Mouse (Mus musculus): ENCODE results near the gene Adamts17. TPM values are rescaled to one million over a fixed set of nuclear protein-coding genes. Genes with fewer than 3 reads are reported as not detected.

Gene Adamts17
- polyA plus RNA-seq, 1 experiment from 2014 or later = 0.06 TPM

DNA sequence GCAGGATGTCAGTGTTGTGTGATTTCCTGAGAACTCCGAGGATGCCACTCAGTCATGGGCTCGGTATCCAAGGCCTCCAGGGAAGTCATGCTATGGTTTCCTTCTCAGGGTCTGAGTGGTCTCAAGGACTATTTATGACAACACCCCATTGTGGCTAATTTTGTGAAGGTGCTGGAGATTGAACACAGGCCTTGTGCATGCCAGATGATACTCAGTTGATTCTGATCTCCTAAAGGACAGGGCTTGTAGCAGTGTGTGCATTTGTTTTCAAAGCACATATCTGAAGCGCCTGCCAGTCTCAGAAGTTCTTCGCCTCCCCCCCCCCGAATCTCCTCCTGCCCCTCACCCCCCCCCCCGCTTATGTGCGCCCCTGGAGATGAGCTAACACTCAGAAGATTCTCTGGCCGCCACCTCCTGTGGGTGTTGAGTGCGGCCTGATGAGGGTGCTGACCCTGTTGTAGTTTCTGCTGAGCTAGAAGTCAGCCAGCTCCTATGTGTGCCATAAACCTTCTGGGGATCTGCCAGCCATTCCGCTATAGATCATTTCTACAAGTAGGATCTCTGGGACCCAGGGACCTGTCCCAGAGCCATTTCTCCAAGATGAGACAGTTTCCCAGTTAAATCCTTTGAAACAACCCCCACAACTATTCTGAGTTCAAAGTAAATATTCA is 232.6 kb downstream of the Adamts17 start:
- Histone ChIP-seq H3K4me1 (ENCODE audit: control insufficient read depth, low read depth, low read length) (no peaks in the 10 kb centered on the region), H3K9me3 (replicated peaks; ENCODE audit: control insufficient read depth, low read length) (no peaks in the 10 kb centered on the region), H3K9ac (ENCODE audit: low read depth, low read length) (no peak overlapping the region), H3K27ac (ENCODE audit: low read length) (no peak overlapping the region), H3K27me3 (ENCODE audit: control insufficient read depth, insufficient read depth, low read depth, low read length) (no peaks in the 10 kb centered on the region), H3K4me2 (ENCODE audit: low read depth, low read length) (no peak overlapping the region), H3K4me3 (ENCODE audit: low read depth, low read length) (no peak overlapping the region), H3K36me3 (ENCODE audit: control insufficient read depth, insufficient read depth) (no peaks in the 10 kb centered on the region)
- ATAC-seq (ENCODE audit: low read depth) = no peak
- WGBS (ENCODE audit: insufficient replicate concordance) = 60% methylated on average over 10 of the region's 10 CpGs

- no peaks in the 10 kb centered on the region for H3K9me3 ChIP-seq (replicated peaks; ENCODE audit: control insufficient read depth, low read length)
- H3K27me3 ChIP-seq (ENCODE audit: control insufficient read depth, insufficient read depth, low read depth, low read length) = no peaks in the 10 kb centered on the region
- H3K9ac ChIP-seq (ENCODE audit: low read depth, low read length) = no peak overlapping the region
- no peak overlapping the region for H3K27ac ChIP-seq (ENCODE audit: low read length)
- H3K36me3 ChIP-seq (ENCODE audit: control insufficient read depth, insufficient read depth) = no peaks in the 10 kb centered on the region
- H3K4me3 ChIP-seq (ENCODE audit: low read depth, low read length) = no peak overlapping the region
- H3K4me2 ChIP-seq (ENCODE audit: low read depth, low read length) = no peak overlapping the region
- WGBS (ENCODE audit: insufficient replicate concordance) = 67% methylated on average over 10 of the region's 10 CpGs
- H3K4me1 ChIP-seq (ENCODE audit: control insufficient read depth, low read depth, low read length) = no peaks in the 10 kb centered on the region
- no peak for ATAC-seq (ENCODE audit: low read depth)
These were observed 243.2 kb downstream of the Adamts17 start for GRCm38 (mm10) chr7:67082751-67083150.

DNA sequence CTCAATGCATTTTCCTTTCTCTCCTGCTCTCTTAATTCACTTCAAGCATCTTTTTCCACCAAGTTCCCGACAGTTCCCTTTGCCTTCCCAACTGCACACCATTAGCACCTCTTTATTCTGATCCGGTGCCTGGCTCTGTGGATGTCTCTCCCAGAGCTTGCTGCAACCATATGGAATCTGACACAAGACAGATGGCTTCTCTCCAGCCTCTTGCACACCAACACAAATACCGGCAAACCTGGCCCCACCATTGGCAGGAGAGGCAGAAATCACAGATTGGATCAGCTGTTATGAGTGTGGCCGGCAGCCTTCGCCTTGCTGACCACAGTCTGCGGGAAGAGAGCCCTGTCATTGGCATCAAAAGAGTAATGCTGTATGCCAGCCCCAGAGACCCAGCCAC is 248.2 kb downstream of the Adamts17 start:
- no peaks in the 10 kb centered on the region for H3K4me1 ChIP-seq (ENCODE audit: control insufficient read depth, low read depth, low read length)
- no peak overlapping the region for H3K4me3 ChIP-seq (ENCODE audit: low read depth, low read length)
- no peak for ATAC-seq (ENCODE audit: low read depth)
- WGBS (ENCODE audit: insufficient replicate concordance) = 66% methylated on average over 6 of the region's 6 CpGs
- no peaks in the 10 kb centered on the region for H3K9me3 ChIP-seq (replicated peaks; ENCODE audit: control insufficient read depth, low read length)
- no peaks in the 10 kb centered on the region for H3K36me3 ChIP-seq (ENCODE audit: control insufficient read depth, insufficient read depth)
- no peaks in the 10 kb centered on the region for H3K27me3 ChIP-seq (ENCODE audit: control insufficient read depth, insufficient read depth, low read depth, low read length)
- no peak overlapping the region for H3K27ac ChIP-seq (ENCODE audit: low read length)
- no peak overlapping the region for H3K9ac ChIP-seq (ENCODE audit: low read depth, low read length)
- no peak overlapping the region for H3K4me2 ChIP-seq (ENCODE audit: low read depth, low read length)

- no peak for ATAC-seq (ENCODE audit: low read depth)
- Histone ChIP-seq H3K27ac (ENCODE audit: low read length) (no peak overlapping the region), H3K4me2 (ENCODE audit: low read depth, low read length) (no peak overlapping the region), H3K27me3 (ENCODE audit: control insufficient read depth, insufficient read depth, low read depth, low read length) (no peaks in the 10 kb centered on the region), H3K9me3 (replicated peaks; ENCODE audit: control insufficient read depth, low read length) (no peaks in the 10 kb centered on the region), H3K4me3 (ENCODE audit: low read depth, low read length) (no peak overlapping the region), H3K4me1 (ENCODE audit: control insufficient read depth, low read depth, low read length) (no peaks in the 10 kb centered on the region), H3K9ac (ENCODE audit: low read depth, low read length) (no peak overlapping the region), H3K36me3 (ENCODE audit: control insufficient read depth, insufficient read depth) (no peaks in the 10 kb centered on the region)
- 67% methylated on average over 2 of the region's 2 CpGs for WGBS (ENCODE audit: insufficient replicate concordance)
These were observed 257.6 kb downstream of the Adamts17 start for GRCm38 (mm10) chr7:67097096-67097495.

- 53% methylated on average over 3 of the region's 3 CpGs for WGBS (ENCODE audit: insufficient replicate concordance)
- Histone ChIP-seq H3K27ac (ENCODE audit: low read length) (no peak overlapping the region), H3K36me3 (ENCODE audit: control insufficient read depth, insufficient read depth) (no peaks in the 10 kb centered on the region), H3K27me3 (ENCODE audit: control insufficient read depth, insufficient read depth, low read depth, low read length) (no peaks in the 10 kb centered on the region), H3K4me1 (ENCODE audit: control insufficient read depth, low read depth, low read length) (no peaks in the 10 kb centered on the region), H3K9me3 (replicated peaks; ENCODE audit: control insufficient read depth, low read length) (no peaks in the 10 kb centered on the region), H3K4me3 (ENCODE audit: low read depth, low read length) (no peak overlapping the region), H3K9ac (ENCODE audit: low read depth, low read length) (no peak overlapping the region), H3K4me2 (ENCODE audit: low read depth, low read length) (no peak overlapping the region)
- no peak for ATAC-seq (ENCODE audit: low read depth)
These were observed 262.0 kb downstream of the Adamts17 start for GRCm38 (mm10) chr7:67101418-67101973.

GRCm38 (mm10) chr7:67110551-67111159 is 271.1 kb downstream of the Adamts17 start:
- Histone ChIP-seq H3K9ac (ENCODE audit: low read depth, low read length) (no peak overlapping the region), H3K4me2 (ENCODE audit: low read depth, low read length) (no peak overlapping the region), H3K27ac (ENCODE audit: low read length) (no peak overlapping the region), H3K4me3 (ENCODE audit: low read depth, low read length) (no peak overlapping the region), H3K4me1 (ENCODE audit: control insufficient read depth, low read depth, low read length) (no peaks in the 10 kb centered on the region), H3K9me3 (replicated peaks; ENCODE audit: control insufficient read depth, low read length) (no peaks in the 10 kb centered on the region), H3K27me3 (ENCODE audit: control insufficient read depth, insufficient read depth, low read depth, low read length) (no peaks in the 10 kb centered on the region), H3K36me3 (ENCODE audit: control insufficient read depth, insufficient read depth) (no peaks in the 10 kb centered on the region)
- WGBS (ENCODE audit: insufficient replicate concordance) = 67% methylated on average over 12 of the region's 12 CpGs
- no peak for ATAC-seq (ENCODE audit: low read depth)

DNA sequence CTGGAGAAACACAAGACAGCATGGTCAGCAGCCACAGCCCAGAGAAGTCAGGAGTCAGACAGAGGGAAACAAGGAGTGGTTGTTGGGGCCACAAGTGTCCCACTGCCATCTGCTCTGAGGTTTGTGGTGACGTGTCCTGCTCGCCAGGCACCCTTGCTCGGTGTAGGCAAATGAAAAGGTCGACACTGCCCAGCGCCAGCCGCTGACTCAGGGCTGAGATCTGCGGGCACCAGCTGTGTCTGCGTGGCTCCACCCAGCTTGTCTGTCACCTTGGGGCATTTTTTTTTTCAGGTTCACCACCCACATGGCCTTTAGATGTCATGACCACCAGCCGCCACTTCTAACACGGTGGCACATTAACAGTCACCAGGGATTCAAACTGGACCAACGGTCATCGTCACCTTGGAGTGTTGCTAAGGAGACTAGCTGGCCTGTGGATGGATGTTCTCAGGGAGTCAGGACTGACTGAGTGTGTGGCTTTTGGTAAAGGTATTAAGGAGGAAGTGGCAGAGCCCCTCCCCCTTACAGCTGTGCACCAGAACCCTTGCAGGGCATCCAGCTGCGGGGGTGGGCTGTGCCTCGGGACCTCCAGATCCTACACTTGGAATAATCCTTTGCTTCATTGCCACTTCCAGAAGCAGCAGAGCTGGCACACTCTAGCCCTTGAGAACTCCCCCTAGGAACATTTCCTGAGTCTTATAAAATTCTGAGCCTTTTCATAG is 273.1 kb downstream of the Adamts17 start:
- Histone ChIP-seq H3K9me3 (replicated peaks; ENCODE audit: control insufficient read depth, low read length) (no peaks in the 10 kb centered on the region), H3K4me3 (ENCODE audit: low read depth, low read length) (no peak overlapping the region), H3K27me3 (ENCODE audit: control insufficient read depth, insufficient read depth, low read depth, low read length) (no peaks in the 10 kb centered on the region), H3K4me1 (ENCODE audit: control insufficient read depth, low read depth, low read length) (no peaks in the 10 kb centered on the region), H3K36me3 (ENCODE audit: control insufficient read depth, insufficient read depth) (no peaks in the 10 kb centered on the region), H3K9ac (ENCODE audit: low read depth, low read length) (no peak overlapping the region), H3K27ac (ENCODE audit: low read length) (no peak overlapping the region), H3K4me2 (ENCODE audit: low read depth, low read length) (no peak overlapping the region)
- no peak for ATAC-seq (ENCODE audit: low read depth)
- WGBS (ENCODE audit: insufficient replicate concordance) = 46% methylated on average over 14 of the region's 14 CpGs

DNA sequence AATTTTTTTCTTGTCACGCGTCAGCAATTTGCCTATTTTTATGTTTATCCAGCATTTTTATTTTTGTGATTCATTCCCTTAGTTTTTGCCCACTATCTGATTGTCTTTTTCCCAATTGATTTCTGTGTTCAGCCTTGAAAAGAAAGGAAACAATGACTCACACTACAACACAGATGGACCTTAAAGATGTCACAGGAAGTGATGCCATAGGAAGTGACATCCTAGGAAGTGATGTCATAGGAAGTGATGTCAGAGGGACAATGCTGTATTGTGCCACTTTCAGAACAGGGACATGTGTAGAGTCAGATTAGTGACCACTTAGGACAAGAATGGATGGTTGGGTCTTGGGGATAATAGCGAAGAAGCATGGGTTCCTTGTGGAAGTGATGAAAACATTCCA is 274.5 kb downstream of the Adamts17 start:
- Histone ChIP-seq H3K36me3 (ENCODE audit: control insufficient read depth, insufficient read depth) (no peaks in the 10 kb centered on the region), H3K4me1 (ENCODE audit: control insufficient read depth, low read depth, low read length) (no peaks in the 10 kb centered on the region), H3K4me3 (ENCODE audit: low read depth, low read length) (no peak overlapping the region), H3K9me3 (replicated peaks; ENCODE audit: control insufficient read depth, low read length) (no peaks in the 10 kb centered on the region), H3K27ac (ENCODE audit: low read length) (no peak overlapping the region), H3K27me3 (ENCODE audit: control insufficient read depth, insufficient read depth, low read depth, low read length) (no peaks in the 10 kb centered on the region), H3K9ac (ENCODE audit: low read depth, low read length) (no peak overlapping the region), H3K4me2 (ENCODE audit: low read depth, low read length) (no peak overlapping the region)
- no peak for ATAC-seq (ENCODE audit: low read depth)
- WGBS (ENCODE audit: insufficient replicate concordance) = 83% methylated on average over 3 of the region's 3 CpGs

GRCm38 (mm10) chr7:67115056-67115455 is 275.5 kb downstream of the Adamts17 start:
- WGBS (ENCODE audit: insufficient replicate concordance) = 60% methylated on average over 3 of the region's 3 CpGs
- Histone ChIP-seq H3K4me3 (ENCODE audit: low read depth, low read length) (no peak overlapping the region), H3K4me1 (ENCODE audit: control insufficient read depth, low read depth, low read length) (no peaks in the 10 kb centered on the region), H3K27ac (ENCODE audit: low read length) (no peak overlapping the region), H3K9me3 (replicated peaks; ENCODE audit: control insufficient read depth, low read length) (no peaks in the 10 kb centered on the region), H3K9ac (ENCODE audit: low read depth, low read length) (no peak overlapping the region), H3K36me3 (ENCODE audit: control insufficient read depth, insufficient read depth) (no peaks in the 10 kb centered on the region), H3K27me3 (ENCODE audit: control insufficient read depth, insufficient read depth, low read depth, low read length) (no peaks in the 10 kb centered on the region), H3K4me2 (ENCODE audit: low read depth, low read length) (no peak overlapping the region)
- ATAC-seq (ENCODE audit: low read depth) = no peak
